Mouse (Mus musculus) NIH3T3 (cell line): ENCODE data around the gene Gmeb1.

Source experiments
- DNase-seq: peaks from one replicate; pipeline ENCODE4 v3.0.0-alpha.2; 2012; ENCODE audit warnings: low read depth

Gene Gmeb1

GRCm38 (mm10) chr4:132274156-132274862 lies 12.9 kb upstream of the Gmeb1 start, which contains the start of gene Taf12:
Gene Taf12 (plus strand): TSS chr4:132274375.
- DNase-seq = peak; percentile 96

GRCm38 (mm10) chr4:132273166-132273565 lies 11.8 kb upstream of the Gmeb1 start:
- peak; percentile 45 for DNase-seq

DNA sequence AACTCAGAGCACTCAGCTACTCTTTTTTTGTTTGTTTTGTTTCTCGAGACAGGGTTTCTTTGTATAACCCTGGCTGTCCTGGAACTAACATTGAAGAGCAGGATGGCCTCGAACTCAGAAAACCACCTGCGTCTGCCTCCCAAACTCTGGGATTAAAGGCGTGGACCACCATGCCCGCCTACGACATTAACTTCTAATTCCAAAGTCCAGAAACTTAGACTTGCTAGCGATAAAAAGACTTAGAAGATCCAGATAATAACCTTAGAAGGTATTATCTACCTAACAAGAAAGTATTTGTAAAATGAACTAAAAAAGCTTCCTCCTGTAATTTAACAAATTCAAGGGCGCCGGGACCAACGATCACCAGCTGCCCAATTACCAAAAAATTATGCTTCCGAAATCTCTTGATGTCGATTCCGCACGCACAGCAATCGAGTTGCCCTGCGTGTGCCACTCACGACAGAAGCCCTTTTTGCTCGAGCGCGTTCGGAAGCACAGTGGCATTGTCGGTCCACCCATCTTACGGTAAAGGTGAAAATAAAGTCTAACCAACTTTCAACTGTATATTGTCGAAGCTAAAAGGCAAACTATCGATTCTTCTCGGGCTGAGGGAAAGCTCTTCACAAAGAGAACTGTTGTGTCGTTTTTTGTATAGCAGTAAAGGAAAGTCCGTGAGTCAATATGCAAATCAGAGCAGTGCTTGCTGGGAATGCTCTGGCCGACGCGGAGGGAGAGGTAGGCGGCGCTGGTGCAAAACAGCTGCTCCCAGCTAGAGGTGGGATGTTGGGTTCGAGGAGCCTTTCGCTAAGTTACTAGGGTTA lies 8.5 kb upstream of the Gmeb1 start:
- peak; percentile 91 for DNase-seq

DNA sequence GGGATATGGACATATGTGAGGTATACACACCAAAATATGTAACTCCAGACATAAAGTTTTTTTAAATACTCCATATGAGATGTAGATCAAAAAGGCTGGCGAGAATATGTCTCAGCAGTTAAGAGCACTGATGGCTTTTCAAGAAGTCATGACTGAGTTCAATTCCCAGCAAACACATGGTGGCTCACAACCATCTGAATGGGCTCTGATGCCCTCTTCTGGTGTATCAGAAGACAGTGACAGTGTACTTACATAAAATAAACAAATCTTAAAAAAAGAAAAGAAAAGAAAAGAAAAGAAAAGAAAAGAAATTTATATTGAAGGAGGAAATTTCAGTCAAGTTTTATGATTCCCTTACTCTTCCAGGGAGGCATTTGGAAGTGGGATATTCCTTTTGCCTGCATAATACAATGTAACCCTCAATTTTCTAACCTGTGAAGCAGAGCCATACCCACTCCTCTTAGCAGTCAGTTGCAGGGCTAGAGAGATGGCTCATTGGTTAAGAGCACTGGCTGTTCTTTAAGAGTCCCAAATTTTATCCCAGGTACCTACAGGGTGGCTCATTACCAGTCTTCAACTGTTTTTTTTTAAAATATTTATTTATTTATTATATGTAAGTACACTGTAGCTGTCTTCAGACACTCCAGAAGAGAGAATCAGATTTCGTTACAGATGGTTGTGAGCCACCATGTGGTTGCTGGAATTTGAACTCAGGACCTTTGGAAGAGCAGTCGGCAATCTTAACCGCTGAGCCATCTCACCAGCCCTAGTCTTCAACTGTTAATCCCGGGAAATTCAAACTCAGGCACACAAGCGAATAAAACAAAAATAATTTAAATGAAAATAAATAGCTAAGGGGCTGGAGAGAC lies 7.7 kb upstream of the Gmeb1 start:
- peak; percentile 49 for DNase-seq

GRCm38 (mm10) chr4:132266835-132267349 lies 5.5 kb upstream of the Gmeb1 start:
- DNase-seq = no peak

GRCm38 (mm10) chr4:132263313-132263712 lies 1.9 kb upstream of the Gmeb1 start:
- DNase-seq = no peak

DNA sequence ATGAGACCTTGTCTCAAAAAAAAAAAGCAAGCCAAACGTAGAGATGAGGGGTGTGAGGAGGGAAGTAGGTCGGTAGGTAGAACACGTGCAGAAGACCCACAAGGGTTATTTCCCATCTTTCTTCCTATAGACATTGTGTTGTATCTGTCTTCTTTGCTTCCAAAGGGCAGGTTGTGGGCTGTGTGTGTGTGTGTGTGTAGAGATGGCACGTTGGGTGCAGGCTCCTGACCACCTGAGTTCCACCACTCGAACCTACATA lies 885 bp upstream of the Gmeb1 start:
- no peak for DNase-seq

GRCm38 (mm10) chr4:132260404-132261379 lies 710 bp downstream of the Gmeb1 start:
- peak; percentile 76 for DNase-seq

DNA sequence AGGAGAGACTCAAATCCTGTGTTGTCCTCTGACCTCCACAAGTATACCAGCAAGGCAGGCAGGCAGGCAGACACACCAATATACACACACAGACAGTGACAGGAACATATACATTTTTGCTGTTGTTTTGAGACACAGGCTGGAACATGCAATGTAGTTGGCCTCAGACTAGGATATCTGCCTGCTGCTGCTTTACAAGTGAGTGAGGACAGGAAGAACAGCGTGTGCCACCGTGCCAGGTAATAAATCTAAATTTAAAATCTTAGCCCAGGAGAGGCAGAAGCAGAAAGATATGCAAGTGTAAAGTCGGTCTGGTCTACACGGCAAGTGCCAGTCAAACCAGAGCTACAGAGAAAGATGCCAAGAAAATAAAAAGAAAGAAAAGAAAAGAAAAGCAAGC lies 2.2 kb downstream of the Gmeb1 start:
- no peak for DNase-seq

DNA sequence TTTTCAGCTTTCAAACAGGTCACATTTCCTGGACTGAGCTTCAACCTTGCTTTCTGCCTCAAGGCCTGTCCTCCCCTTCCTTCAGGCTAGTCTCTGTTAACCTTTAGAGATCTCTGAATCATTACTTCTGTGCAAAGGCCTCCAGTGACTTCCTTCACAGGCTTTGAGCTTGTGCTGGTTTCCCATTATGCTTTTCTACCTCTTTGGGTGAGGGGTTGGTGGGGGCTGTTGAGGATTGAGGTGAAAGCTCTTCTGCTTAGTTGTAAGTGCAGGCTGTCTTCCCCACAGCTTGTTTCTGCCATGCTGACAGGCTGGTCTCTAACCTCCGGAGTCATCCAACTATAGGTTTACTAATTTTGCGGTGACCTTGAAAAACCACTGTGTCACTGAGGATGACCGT lies 5.0 kb downstream of the Gmeb1 start:
- DNase-seq = no peak

DNA sequence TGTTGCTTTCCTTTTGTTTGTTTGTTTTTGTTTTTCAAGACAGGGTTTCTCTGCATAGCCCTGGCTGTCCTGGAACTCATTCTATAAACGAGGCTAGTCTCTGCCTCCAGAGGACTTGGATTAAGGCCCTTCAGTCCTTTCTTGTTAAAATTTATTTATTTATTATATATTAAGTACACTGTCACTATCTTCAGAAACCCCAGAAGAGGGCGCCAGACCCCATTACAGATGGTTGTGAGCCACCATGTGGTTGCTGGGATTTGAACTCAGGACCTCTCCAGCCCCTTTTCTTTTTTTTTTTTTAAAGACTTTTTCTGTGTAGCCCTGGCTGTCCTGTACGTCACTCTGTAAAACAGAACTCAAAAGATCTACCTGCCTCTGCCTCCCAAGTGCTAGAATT lies 6.4 kb downstream of the Gmeb1 start:
- peak; percentile 34 for DNase-seq

- DNase-seq = no peak
Observed at GRCm38 (mm10) chr4:132253622-132254021, 7.8 kb downstream of the Gmeb1 start.

GRCm38 (mm10) chr4:132253128-132253527 lies 8.3 kb downstream of the Gmeb1 start:
- no peak for DNase-seq

DNA sequence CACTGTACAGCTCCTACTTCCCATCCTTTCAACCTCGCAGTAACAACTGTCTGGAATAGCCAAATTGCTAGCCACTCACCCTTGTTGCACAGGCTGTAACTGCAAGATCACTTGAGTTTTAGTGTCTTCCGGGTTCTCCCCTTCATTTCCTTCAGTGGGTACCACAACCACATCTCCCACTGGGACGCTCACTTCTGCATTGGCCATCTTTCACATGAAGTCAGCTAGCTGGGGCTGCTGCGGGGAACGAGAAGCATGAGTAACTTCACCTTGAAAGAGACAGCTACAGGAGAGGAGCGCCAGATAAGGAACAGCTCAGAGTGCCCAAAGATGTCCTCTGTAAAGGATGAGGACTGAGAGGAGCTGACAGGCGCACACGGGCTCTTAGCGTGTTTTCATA lies 9.8 kb downstream of the Gmeb1 start:
- DNase-seq = no peak

DNA sequence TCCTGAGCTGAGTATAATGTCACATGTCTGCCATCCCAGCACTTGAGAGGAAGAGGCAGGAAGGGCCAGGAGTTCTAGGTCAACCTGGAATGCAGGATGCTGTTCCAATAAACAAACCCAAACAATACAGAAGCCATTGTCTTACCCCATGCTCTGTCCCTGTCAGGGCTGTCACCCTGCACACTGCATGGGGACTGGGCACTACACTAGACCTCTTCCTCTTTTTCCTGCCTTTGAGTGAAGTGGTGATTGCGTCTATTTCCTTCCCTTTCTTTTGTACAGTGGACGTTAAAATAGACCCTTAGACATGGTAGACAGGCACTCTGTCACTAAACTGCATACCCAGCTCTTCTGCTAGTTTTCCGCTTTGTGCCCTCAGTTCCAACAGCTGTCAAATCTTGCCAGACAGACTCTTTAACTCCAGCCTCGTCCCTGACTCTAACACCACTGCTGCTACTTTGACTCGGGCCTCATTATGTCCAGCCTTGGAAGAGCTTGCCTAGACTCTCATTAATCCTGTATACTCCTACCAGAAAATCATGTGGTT lies 13.9 kb downstream of the Gmeb1 start:
- DNase-seq = no peak

DNA sequence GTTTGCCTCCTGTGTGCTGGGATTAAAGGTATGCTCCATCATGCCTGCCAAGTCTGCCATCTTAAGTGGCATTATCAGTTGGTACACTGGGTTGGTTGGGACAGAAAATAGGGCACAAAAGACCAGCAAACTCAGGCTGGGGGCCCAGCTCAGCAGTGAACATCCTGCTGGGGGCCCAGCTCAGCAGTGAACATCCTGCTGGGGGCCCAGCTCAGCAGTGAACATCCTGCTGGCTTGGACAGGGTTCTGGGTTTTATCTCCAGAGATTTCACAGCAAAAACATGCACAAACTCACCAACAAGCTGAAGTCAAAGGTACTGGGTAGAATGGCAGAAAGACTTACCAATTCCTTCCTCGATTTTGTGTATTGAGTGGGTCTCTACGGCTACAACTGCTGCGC lies 15.8 kb downstream of the Gmeb1 start:
- DNase-seq = no peak

DNA sequence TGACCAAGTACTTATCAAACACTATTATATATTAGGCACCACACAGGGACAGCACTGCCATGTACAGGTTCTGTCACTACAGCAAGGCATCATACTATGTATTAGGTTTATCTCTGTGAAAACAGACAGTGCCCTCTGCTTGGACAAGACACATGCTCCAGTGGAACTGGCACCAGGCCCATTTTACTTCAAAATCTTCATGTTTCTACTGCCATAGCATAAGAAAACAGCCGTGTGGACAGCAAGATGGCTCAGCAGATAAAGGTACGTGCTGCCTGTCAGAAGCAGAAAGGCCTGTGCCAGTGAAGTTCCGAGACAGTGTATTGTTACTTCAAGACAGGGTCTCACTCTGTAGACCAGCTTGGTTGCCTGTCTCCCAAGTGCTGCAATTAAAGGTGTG lies 20.2 kb downstream of the Gmeb1 start:
- no peak for DNase-seq

DNA sequence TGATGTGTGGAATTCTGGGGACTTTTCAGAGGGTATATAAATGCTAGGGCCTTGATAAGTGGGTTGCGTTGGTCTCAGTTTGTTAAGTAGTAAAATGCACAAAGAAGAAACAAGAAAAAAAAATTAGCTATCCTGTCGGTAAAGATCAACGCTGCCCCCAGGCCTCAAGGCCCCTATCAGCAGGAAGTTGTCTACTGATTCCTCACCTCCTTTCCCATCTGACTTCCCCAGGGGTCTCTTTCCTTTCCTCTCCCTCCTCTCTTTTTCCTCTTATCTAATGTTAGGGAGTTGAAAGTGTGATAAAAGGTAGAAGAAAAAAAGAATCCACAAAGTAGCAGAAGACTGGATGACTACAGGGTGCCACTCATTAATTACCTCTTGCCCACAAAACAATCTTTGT lies 21.0 kb downstream of the Gmeb1 start:
- no peak for DNase-seq

DNA sequence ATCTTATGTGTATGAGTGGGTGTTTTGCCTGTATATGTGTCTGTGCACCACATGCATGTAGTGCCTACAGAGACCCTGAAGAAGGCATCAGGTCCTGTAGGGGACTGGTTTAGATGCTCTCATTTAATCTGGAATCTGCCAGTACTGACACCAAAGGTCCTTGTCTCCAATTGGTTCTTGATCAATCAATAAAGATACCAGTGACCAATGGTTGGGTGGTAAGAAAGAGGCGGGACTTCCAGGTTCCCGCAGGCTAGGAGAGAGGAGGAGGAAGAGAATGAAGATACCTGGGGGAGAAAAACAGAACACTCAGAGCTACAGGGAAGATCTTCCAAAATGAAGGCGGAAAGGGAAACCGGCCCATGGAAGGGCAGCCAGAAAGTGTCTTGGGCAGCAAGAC lies 23.0 kb downstream of the Gmeb1 start:
- DNase-seq = no peak

DNA sequence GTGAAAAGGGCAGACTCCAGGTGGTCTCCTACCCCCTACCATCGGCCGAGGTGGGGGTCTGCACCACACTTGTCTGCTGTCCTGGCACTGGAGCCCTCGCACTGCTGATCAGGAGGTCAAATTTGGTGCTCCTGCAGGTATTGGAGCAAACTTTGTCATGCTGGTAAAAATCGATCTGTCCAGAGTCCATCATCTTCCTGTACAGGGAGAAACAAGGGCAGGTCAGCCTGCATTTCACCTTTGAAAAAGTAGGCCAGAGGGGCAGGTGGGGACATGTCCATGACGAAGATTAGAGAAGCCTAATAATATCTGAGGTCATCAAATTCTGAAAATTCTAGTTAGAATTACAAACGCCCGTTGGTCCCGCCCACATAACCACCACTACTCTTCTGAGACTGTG lies 26.7 kb downstream of the Gmeb1 start:
- DNase-seq = no peak

- DNase-seq = no peak
Observed at GRCm38 (mm10) chr4:132230422-132230821, 31.0 kb downstream of the Gmeb1 start.
